Mouse (Mus musculus): ENCODE measurements around the gene Gm10842. TPM values are rescaled to one million over a fixed set of nuclear protein-coding genes. Genes with fewer than 3 reads are reported as not detected.

Gene Gm10842
- polyA plus RNA-seq, 1 experiment, result not detected

DNA sequence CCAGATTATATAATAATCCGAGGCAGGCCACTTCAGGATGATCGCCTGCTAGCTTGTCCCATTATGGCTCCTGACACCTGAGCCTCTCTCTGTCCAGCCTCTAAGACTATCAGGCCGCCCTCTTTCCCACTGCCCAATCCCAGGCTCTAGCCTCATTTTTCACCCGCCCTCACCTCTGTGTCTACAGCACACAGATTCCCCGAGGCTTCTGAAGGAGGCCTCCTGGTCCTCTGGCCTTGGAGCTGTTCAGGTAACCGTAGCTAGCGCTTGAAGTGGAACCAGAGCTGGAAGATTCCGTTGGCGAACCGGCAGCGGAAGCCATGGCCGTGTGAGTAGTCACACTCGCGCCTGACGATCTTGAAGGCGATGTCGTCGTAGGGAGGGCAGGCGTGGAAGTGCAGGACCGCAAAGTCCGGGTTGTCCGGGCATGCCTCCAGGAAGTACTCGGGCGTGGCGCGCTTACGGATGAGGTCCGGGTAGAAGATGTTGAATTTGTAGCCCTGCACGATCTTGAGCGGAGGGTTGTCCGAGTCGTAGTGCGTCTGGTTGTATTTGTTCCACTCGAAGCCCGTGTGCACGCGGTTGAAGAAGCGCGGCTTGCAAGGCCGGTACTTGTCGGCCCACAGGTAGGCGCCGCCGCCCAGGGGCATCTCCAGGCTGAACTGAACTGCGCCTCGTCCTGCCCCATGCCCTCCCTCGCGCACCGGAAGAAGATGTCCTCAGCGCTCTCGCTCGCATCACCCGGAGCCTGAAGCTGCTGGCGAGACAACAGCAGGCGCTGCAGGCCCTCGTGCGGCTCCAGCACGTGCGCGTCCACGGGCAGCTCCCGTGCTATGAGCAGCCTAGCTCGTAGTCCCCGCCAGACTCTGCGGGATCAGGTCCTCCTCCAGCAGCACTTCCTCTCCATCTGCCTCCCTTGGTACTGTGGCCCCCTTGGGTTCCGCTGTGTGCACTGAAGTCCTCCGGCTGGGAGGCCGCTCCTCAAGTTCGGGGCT is 18.1 kb downstream of the Gm10842 start:
- no peak overlapping the region for H3K27ac ChIP-seq (ENCODE audit: insufficient read depth, low read depth, low read length)

DNA sequence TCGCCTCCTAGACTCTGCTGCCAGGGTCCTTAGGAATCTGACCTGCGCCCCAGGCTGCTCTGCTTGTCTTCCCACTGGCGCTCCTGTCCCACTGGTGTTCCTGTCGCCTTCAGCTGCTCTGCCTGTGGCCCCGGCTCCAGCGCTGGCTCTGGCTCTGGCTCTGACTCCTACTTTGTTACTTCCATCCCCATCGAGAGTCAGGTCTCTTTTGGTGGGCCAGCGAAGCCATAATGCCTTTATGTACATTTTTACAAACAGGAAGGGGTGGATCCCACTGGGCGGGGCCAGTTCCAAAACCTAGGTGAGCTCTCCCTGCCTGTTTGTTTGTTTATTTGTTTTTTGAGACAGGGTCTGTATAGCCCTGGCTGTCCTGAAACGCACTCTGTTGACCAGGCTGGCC is 20.1 kb downstream of the Gm10842 start:
- Histone ChIP-seq H3K4me3 (ENCODE audit: low read depth, low read length) (no peak overlapping the region), H3K4me1 (ENCODE audit: control insufficient read depth, insufficient read depth, insufficient read length, low read length) (no peaks in the 10 kb centered on the region), H3K27ac (ENCODE audit: insufficient read depth, low read depth, low read length) (no peak overlapping the region), H3K27me3 (ENCODE audit: control insufficient read depth, insufficient read depth, low read length) (no peaks in the 10 kb centered on the region), H3K36me3 (ENCODE audit: control insufficient read depth, insufficient read depth, low read length) (no peaks in the 10 kb centered on the region)
- WGBS, result 90% methylated on average over 10 of the region's 10 CpGs
- no peak for TF ChIP-seq CTCF (IDR thresholded peaks at IDR 0.05; ENCODE audit: extremely low read depth, insufficient read length, insufficient replicate concordance, low read depth, low read length)

More for the DNA sequence above, 18.1 kb downstream of the Gm10842 start:
- 84% methylated on average over 69 of the region's 69 CpGs for WGBS
- Histone ChIP-seq H3K4me3 (ENCODE audit: low read depth, low read length) (no peak overlapping the region), H3K27me3 (ENCODE audit: control insufficient read depth, insufficient read depth, low read length) (no peaks in the 10 kb centered on the region), H3K4me1 (ENCODE audit: control insufficient read depth, insufficient read depth, insufficient read length, low read length) (no peaks in the 10 kb centered on the region), H3K36me3 (ENCODE audit: control insufficient read depth, insufficient read depth, low read length) (no peaks in the 10 kb centered on the region)
- TF ChIP-seq POLR2A (IDR thresholded peaks at IDR 0.05; ENCODE audit: low read depth, low read length) (no peak), CTCF (IDR thresholded peaks at IDR 0.05; ENCODE audit: extremely low read depth, insufficient read length, insufficient replicate concordance, low read depth, low read length) (no peak)

DNA sequence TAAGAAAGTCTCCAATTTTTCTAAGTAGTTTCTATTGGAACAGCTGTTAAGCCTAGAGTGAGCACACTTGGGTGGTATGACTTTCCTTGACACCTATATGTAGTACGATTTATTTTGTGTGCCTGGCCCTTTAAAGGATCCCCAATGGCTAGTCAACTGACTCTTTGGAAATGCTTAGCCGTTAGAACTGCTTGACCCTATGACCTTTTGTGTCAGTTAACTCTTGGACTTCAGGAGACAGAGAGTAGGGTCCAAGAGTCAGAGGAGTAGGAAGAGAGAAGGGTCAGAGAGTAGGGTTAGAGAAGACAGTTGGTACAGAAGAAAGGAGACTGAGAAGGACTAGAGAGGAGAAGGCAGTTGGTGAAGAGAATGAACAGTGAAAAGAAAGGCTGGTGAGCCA is 31.8 kb downstream of the Gm10842 start, which contains the start of gene Tlk2:
Gene Tlk2 (plus strand): TSS at position 292 of the 400 bp plus-strand sequence.
- H3K4me3 ChIP-seq (ENCODE audit: low read depth, low read length), result no peak within 1 kb of the TSS
- no peaks in the 10 kb centered on the region for H3K36me3 ChIP-seq (ENCODE audit: control insufficient read depth, insufficient read depth, low read length)
- H3K27me3 ChIP-seq (ENCODE audit: control insufficient read depth, insufficient read depth, low read length), result no peaks in the 10 kb centered on the region
- no peak within 1 kb of the TSS for H3K27ac ChIP-seq (ENCODE audit: insufficient read depth, low read depth, low read length)
- no peaks in the 10 kb centered on the region; the same call in 1 of the 2 replicates for H3K4me1 ChIP-seq (ENCODE audit: control insufficient read depth, insufficient read depth, insufficient read length, low read length)
- 59% methylated on average over 2 of the region's 2 CpGs for WGBS
- TF ChIP-seq POLR2A (IDR thresholded peaks at IDR 0.05; ENCODE audit: low read depth, low read length) (no peak), CTCF (IDR thresholded peaks at IDR 0.05; ENCODE audit: extremely low read depth, insufficient read length, insufficient replicate concordance, low read depth, low read length) (no peak)

DNA sequence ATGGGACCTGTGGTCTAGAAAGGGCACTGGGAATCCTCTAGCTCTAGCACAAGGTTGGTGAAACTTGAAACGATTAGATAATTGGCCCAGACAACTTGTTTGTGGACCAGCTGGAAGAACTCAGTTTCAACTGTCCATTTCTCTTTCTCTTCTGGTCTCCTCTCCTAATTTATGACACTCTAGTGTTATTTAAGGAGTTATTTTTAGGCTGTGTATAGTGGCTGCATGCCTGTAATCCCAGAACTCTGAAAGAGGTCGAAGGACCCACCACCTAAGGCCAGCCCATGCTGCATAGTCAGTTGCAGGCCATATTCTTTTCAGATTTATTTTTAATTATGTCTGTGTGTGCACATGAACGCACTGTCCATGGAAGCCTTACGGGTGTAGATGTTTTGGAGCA is 32.8 kb downstream of the Gm10842 start:
- H3K27ac ChIP-seq (ENCODE audit: insufficient read depth, low read depth, low read length), result no peak overlapping the region
- TF ChIP-seq CTCF (IDR thresholded peaks at IDR 0.05; ENCODE audit: extremely low read depth, insufficient read length, insufficient replicate concordance, low read depth, low read length), result no peak
- no peak for TF ChIP-seq POLR2A (IDR thresholded peaks at IDR 0.05; ENCODE audit: low read depth, low read length)
- WGBS, result 63% methylated on average over 4 of the region's 4 CpGs
- H3K4me3 ChIP-seq (ENCODE audit: low read depth, low read length), result no peak overlapping the region
- H3K27me3 ChIP-seq (ENCODE audit: control insufficient read depth, insufficient read depth, low read length), result no peaks in the 10 kb centered on the region
- H3K36me3 ChIP-seq (ENCODE audit: control insufficient read depth, insufficient read depth, low read length), result 0 out of 2 replicates have a peak, but pooled peaks cover 4% of the 10 kb centered on the region
- H3K4me1 ChIP-seq (ENCODE audit: control insufficient read depth, insufficient read depth, insufficient read length, low read length), result no peaks in the 10 kb centered on the region; the same call in 1 of the 2 replicates

DNA sequence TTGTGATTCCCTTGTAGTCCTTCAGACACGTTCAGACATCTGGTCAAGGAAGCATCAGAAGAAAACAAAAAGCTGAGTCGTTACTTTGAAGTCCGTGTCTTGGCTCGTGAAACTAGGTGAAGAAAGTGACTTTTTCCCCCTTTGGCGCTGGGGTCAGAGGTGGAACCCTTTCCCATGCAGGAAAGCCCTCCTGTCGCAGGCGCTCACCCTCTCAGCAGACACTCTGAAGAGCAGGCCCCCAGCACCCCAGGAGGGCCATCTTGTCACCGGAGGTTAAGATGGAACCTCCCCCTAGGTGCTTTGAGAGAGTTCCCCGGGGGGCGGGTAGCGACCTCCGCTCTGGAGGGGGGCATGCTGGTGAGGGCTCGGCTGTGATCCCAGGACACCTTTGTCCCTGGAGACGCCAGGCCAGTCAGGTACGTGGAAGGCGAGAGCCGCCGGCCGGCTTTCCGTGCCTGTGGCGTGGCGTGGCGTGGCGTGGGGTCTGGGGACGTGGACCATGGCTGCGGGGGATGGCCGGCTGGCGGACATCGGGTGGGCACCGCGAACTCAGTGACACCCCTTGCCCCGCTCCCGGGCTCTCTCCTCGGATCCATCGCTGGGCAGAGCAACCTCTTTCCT is 33.9 kb downstream of the Gm10842 start:
- WGBS, result under 1% methylated on average over 35 of the region's 35 CpGs
- Histone ChIP-seq H3K4me3 (ENCODE audit: low read depth, low read length) (peak overlapping the region; percentile 99), H3K36me3 (ENCODE audit: control insufficient read depth, insufficient read depth, low read length) (peaks cover 6% of the 10 kb centered on the region; the same call in 1 of the 2 replicates), H3K27ac (ENCODE audit: insufficient read depth, low read depth, low read length) (peak overlapping the region; percentile 58), H3K4me1 (ENCODE audit: control insufficient read depth, insufficient read depth, insufficient read length, low read length) (no peaks in the 10 kb centered on the region; the same call in 1 of the 2 replicates), H3K27me3 (ENCODE audit: control insufficient read depth, insufficient read depth, low read length) (no peaks in the 10 kb centered on the region)
- TF ChIP-seq CTCF (IDR thresholded peaks at IDR 0.05; ENCODE audit: extremely low read depth, insufficient read length, insufficient replicate concordance, low read depth, low read length) (no peak), POLR2A (IDR thresholded peaks at IDR 0.05; ENCODE audit: low read depth, low read length) (no peak)

DNA sequence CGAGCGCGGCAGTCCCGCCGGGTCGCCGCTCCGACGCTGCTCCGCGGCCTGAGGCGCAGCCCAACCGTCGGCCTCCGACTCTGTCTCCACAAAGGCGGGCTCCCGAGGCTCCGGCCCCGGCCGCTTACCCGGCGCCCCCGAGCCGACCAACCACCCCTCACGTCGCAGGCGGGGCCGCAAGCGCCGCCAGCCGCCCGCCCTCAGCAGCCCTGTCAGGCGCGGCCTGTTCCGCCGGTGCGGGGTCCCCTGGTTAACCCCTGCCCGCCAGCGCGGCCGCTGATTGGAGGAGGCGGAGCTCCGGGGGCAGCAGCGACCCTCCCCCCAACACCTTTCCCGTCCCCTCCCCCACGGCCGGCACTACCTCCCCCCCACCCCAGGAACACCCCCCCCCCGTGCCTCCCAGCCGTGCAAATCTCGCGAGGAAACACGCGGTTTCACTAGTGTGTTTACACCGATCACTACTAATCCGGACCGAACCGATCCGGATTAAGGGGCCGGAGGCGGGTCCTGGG is 34.5 kb downstream of the Gm10842 start:
- TF ChIP-seq CTCF (IDR thresholded peaks at IDR 0.05; ENCODE audit: extremely low read depth, insufficient read length, insufficient replicate concordance, low read depth, low read length), result no peak
- peak; percentile 75; the same call in 1 of the 2 replicates for TF ChIP-seq POLR2A (IDR thresholded peaks at IDR 0.05; ENCODE audit: low read depth, low read length)
- peak overlapping the region; percentile 99 for H3K4me3 ChIP-seq (ENCODE audit: low read depth, low read length)
- under 1% methylated on average over 60 of the region's 60 CpGs for WGBS
- no peaks in the 10 kb centered on the region for H3K27me3 ChIP-seq (ENCODE audit: control insufficient read depth, insufficient read depth, low read length)
- H3K27ac ChIP-seq (ENCODE audit: insufficient read depth, low read depth, low read length), result peak overlapping the region; percentile 58
- peaks cover 6% of the 10 kb centered on the region; the same call in 1 of the 2 replicates for H3K36me3 ChIP-seq (ENCODE audit: control insufficient read depth, insufficient read depth, low read length)
- H3K4me1 ChIP-seq (ENCODE audit: control insufficient read depth, insufficient read depth, insufficient read length, low read length), result no peaks in the 10 kb centered on the region; the same call in 1 of the 2 replicates

All from small intestine, adult 2 months (tissue).